Mouse (Mus musculus): Measurements from ENCODE around the gene Nubp1.

DNA sequence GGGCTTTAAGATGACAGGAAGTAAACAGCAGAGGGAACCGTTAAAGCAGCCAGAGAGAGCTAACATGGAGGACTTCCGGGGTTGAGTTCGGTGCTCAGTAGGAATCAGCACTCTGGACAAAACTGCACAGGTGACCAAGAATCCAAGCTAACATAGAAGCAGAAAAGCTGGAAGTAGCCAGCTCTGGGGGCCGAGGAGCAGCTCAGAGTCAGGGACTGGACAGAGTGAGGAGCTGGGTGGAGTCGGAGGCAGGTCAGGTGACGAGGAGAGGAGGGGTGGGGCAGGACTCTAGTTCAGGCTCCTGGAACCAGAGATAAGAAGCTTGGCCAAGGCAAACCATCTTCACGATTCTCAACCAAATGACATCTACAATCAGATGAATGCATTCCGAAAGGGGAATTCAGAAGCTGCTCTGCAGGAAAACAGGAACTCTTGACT lies 27.7 kb upstream of the Nubp1 start:
- TF ChIP-seq CTCF (IDR thresholded peaks at IDR 0.05; ENCODE audit: insufficient read depth, low read depth, low read length) (no peak), POLR2A (IDR thresholded peaks at IDR 0.05; ENCODE audit: insufficient read depth, low read depth, low read length) (no peak)
